Mouse (Mus musculus): ENCODE data around the gene Ddias.
"Not testable (repeated sequence)": the region's sequence is repeated elsewhere in the genome, so short reads cannot be mapped to it uniquely, and the experiment has no call there.

Gene Ddias

GRCm38 (mm10) chr7:92874116-92874675 lies at the start of gene Ddias, which contains the start of gene Prcp:
Ddias (minus strand) TSS chr7:92874247.
Prcp (plus strand) TSS chr7:92874470.
- peak; percentile 91 to 94 for DNase-seq (ENCODE audit: low spot score in 2 of 2)

GRCm38 (mm10) chr7:92920857-92921172 lies 46.8 kb upstream of the Ddias start:
- no peak for DNase-seq (ENCODE audit: low spot score in 2 of 2)

GRCm38 (mm10) chr7:92920172-92920856 lies 46.3 kb upstream of the Ddias start:
- no peak for DNase-seq (ENCODE audit: low spot score in 2 of 2)

GRCm38 (mm10) chr7:92904285-92904684 lies 30.2 kb upstream of the Ddias start:
- not testable (repeated sequence) for DNase-seq (ENCODE audit: low spot score in 2 of 2)

- DNase-seq (ENCODE audit: low spot score in 2 of 2): peak; percentile 42 to 64
Observed at GRCm38 (mm10) chr7:92903360-92904038, 29.5 kb upstream of the Ddias start.

- DNase-seq (ENCODE audit: low spot score in 2 of 2): no peak
Observed at GRCm38 (mm10) chr7:92897021-92897420, 23.0 kb upstream of the Ddias start.

- no peak for DNase-seq (ENCODE audit: low spot score in 2 of 2)
Observed at GRCm38 (mm10) chr7:92896036-92896435, 22.0 kb upstream of the Ddias start.

- DNase-seq (ENCODE audit: low spot score in 2 of 2): no peak
Observed at GRCm38 (mm10) chr7:92893478-92893877, 19.4 kb upstream of the Ddias start.

GRCm38 (mm10) chr7:92890618-92891230 lies 16.7 kb upstream of the Ddias start:
- no peak for DNase-seq (ENCODE audit: low spot score in 2 of 2)

GRCm38 (mm10) chr7:92890211-92890610 lies 16.2 kb upstream of the Ddias start:
- no peak for DNase-seq (ENCODE audit: low spot score in 2 of 2)

GRCm38 (mm10) chr7:92887230-92887629 lies 13.2 kb upstream of the Ddias start:
- DNase-seq (ENCODE audit: low spot score in 2 of 2): no peak

- no peak for DNase-seq (ENCODE audit: low spot score in 2 of 2)
Observed at GRCm38 (mm10) chr7:92886801-92887200, 12.8 kb upstream of the Ddias start.

GRCm38 (mm10) chr7:92884998-92885660 lies 11.1 kb upstream of the Ddias start:
- no peak for DNase-seq (ENCODE audit: low spot score in 2 of 2)

GRCm38 (mm10) chr7:92883850-92884716 lies 10.0 kb upstream of the Ddias start:
- no peak for DNase-seq (ENCODE audit: low spot score in 2 of 2)

- DNase-seq (ENCODE audit: low spot score in 2 of 2): peak in 1 of 2 experiments; percentile 15
Observed at GRCm38 (mm10) chr7:92878575-92879285, 4.7 kb upstream of the Ddias start.

GRCm38 (mm10) chr7:92876538-92876937 lies 2.5 kb upstream of the Ddias start:
- DNase-seq (ENCODE audit: low spot score in 2 of 2): no peak

- DNase-seq (ENCODE audit: low spot score in 2 of 2): no peak
Observed at GRCm38 (mm10) chr7:92876066-92876465, 2.0 kb upstream of the Ddias start.

GRCm38 (mm10) chr7:92874761-92875408 lies 838 bp upstream of the Ddias start:
- DNase-seq (ENCODE audit: low spot score in 2 of 2): peak; percentile 86

GRCm38 (mm10) chr7:92871596-92871995 lies 2.5 kb downstream of the Ddias start:
- no peak for DNase-seq (ENCODE audit: low spot score in 2 of 2)

GRCm38 (mm10) chr7:92870161-92870560 lies 3.9 kb downstream of the Ddias start:
- DNase-seq (ENCODE audit: low spot score in 2 of 2): no peak

Data from spleen, postnatal 14 days (tissue).